Mouse (Mus musculus) cerebellum, adult 2 months (tissue): ENCODE results near the gene Diras1.

Experiments
- CTCF ChIP-seq: fragments of 200-500 bp; IDR thresholded peaks from 2 replicates; pipeline ENCODE4 v1.5.1; 2011; ENCODE audit warnings: low read depth, mild to moderate bottlenecking, control low read depth, low read length, moderate library complexity, borderline replicate concordance; ENCODE audit not compliant: insufficient read depth
- POLR2A ChIP-seq: fragments of 200-500 bp; IDR thresholded peaks from 2 replicates; pipeline ENCODE4 v1.6.1; 2011; ENCODE audit warnings: low read length, control low read depth, borderline replicate concordance; ENCODE audit not compliant: insufficient read depth

GRCm38 (mm10) chr10:80975478-80975877 is 50.0 kb downstream of the Diras1 start:
- TF ChIP-seq CTCF (no peak), POLR2A (no peak)
